Mouse (Mus musculus) splenic B cell, adult 2 months (primary cell): ENCODE data around the gene Gabrr2.

Experiments used
- DNase-seq: peaks from one replicate; pipeline ENCODE4 v3.0.0-alpha.2; 2011; ENCODE audit warnings: low read depth, low spot score
- H3K27me3 ChIP-seq: 2 replicates; pipeline ENCODE4 v1.6.1; 2012; ENCODE audit warnings: mild to moderate bottlenecking, low read length, moderate library complexity, mixed read lengths; ENCODE audit not compliant: control insufficient read depth, poor library complexity, insufficient read depth, severe bottlenecking
- H3K36me3 ChIP-seq: 2 replicates; pipeline ENCODE4 v1.6.1; 2012; ENCODE audit warnings: mild to moderate bottlenecking, low read length, moderate library complexity, mixed read lengths; ENCODE audit not compliant: control insufficient read depth, poor library complexity, insufficient read depth, severe bottlenecking

The Gabrr2 gene

DNA sequence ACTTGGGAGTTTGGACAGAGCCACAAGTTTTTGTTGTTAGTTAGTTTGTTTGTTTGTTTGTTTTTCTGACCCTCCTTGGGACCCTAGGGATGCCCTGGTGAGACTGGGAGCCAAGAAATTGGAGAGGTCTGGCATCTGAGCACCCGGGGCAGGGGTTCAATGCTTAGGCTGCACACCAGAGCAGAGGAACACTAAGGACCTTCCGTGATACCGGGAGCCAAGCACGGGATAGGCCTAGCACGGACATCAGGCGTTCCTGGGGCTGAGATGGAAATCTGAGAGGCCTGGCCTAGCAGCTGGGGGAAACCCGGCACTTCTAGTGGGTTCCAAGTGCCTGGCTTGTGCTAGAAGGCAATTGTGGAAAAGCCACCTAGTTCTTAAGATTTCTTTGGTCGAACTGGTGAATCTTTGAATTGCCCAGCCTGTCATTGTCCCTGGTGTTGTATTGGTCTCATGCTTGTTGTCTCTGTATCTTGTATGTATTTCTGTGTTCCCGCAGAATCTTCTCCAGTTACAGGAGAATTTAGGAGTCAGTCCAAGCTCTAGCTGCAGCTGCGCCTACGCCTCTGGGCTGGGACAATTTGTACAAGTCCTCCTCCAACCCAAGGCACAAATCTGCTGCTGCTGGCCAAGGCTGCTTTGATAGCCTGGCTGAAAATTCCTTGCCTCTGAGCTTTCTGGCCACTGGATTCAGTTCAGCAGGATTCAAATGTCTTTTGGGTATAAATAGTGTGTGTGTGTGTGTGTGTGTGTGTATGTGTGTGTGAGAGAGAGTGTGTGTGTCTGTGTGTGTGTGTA lies 4.7 kb upstream of the Gabrr2 start:
- H3K27me3 ChIP-seq, result no peaks in the 10 kb centered on the region
- H3K36me3 ChIP-seq, result no peaks in the 10 kb centered on the region
- DNase-seq, result no peak

GRCm38 (mm10) chr4:33061158-33061557 lies 1.6 kb upstream of the Gabrr2 start:
- Histone ChIP-seq H3K27me3 (no peaks in the 10 kb centered on the region), H3K36me3 (no peaks in the 10 kb centered on the region)
- DNase-seq, result no peak

- Histone ChIP-seq H3K27me3 (no peaks in the 10 kb centered on the region), H3K36me3 (no peaks in the 10 kb centered on the region)
- DNase-seq, result no peak
Measured at GRCm38 (mm10) chr4:33064986-33065385, 2.2 kb downstream of the Gabrr2 start.

GRCm38 (mm10) chr4:33066223-33066960 lies 3.6 kb downstream of the Gabrr2 start:
- no peak for DNase-seq
- H3K36me3 ChIP-seq, result no peaks in the 10 kb centered on the region
- no peaks in the 10 kb centered on the region for H3K27me3 ChIP-seq

- no peak for DNase-seq
- no peaks in the 10 kb centered on the region for H3K36me3 ChIP-seq
- no peaks in the 10 kb centered on the region for H3K27me3 ChIP-seq
Measured at GRCm38 (mm10) chr4:33067331-33067730, 4.5 kb downstream of the Gabrr2 start.

DNA sequence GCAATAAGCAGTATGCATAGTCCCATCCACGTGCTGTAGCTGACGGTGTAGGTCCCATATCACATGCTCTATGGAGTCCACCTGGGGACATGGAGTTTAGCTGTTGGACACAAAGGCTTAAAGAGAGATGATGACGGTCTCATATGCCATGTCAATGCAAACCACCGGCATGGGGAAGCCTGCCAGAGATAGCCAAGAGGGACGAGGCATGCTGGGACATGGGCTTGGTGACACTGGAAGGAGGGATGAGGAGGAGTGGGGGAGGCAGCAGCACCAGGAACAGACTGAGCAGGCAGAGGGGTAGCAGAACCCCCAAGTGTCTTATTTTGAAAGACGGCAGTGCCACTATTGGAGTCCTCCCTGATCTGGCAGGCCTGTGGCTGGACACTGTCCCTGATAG lies 5.0 kb downstream of the Gabrr2 start:
- no peak for DNase-seq
- H3K36me3 ChIP-seq, result no peaks in the 10 kb centered on the region
- no peaks in the 10 kb centered on the region for H3K27me3 ChIP-seq

DNA sequence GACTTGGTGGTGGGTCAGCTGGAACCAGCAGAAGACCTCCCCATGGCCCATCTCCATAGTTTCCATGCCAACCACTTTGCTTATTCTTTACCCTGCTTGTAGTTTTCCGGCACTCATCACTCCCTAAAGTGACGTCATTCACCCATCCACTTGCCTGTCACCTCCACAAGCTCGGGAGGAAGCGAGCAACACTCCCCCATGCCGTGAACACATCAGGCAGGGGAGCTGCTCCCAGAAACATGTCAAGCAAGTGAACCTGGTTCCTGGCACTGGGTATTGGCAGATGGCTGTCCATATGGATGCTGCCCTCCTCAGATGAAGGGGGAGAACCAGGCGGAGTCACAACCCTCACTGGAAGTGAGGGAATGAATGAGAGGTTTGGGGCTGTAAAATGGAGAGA lies 6.1 kb downstream of the Gabrr2 start:
- DNase-seq, result no peak
- no peaks in the 10 kb centered on the region for H3K36me3 ChIP-seq
- no peaks in the 10 kb centered on the region for H3K27me3 ChIP-seq

- DNase-seq, result no peak
- H3K27me3 ChIP-seq, result no peaks in the 10 kb centered on the region
- H3K36me3 ChIP-seq, result no peaks in the 10 kb centered on the region
Measured at GRCm38 (mm10) chr4:33070326-33070725, 7.5 kb downstream of the Gabrr2 start.

DNA sequence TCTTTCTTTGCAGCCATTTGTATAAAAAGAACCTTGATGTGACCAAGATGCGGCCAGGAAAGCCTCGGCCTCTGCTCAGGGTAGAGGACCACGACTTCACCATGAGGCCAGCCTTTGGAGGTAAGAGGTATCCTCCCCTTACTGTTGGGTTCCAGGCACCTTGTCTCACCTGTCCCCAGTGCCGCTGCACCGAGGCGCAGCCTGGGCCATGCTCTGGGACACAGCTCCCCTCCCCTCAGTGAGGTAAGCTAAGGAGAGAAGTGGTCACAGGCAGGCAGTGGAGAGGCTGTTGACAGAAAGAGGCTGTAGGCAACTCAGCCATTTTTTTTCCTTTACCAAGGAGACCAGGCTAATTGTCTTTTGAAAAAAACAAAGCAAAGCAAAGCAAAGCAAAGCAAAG lies 8.5 kb downstream of the Gabrr2 start:
- H3K27me3 ChIP-seq, result no peaks in the 10 kb centered on the region
- H3K36me3 ChIP-seq, result no peaks in the 10 kb centered on the region

DNA sequence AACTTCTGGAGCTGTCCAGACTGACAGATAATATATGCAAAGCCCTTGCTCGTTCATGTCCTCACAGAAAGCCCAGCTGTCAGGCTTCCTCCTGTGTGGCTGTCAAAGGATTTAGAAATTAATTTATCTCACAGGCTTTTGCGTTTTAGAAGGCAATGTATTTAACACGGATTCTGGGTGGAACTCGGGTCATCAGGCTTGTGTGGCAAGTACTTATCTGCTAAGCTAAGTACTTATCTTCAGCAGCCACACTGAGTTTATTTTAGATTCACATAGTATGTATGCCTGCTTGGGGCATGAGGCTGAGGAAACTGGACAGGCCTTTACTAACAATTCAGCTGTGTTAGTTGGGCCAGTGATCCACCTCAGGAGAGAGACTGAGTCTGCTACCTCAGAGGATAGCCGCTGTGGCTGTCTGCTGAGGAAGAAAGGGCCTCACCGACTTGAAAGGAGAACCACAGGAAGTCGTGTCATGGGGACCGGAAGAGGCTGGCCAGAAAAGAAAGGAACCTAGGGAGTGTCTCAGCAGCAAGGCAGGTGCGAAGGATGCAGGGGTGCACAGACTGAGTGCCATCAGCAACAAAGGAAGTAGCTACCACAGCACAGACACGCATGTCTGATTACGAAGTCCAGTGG lies 9.8 kb downstream of the Gabrr2 start:
- Histone ChIP-seq H3K36me3 (no peaks in the 10 kb centered on the region), H3K27me3 (no peaks in the 10 kb centered on the region)
- peak; percentile 81 for DNase-seq

More for the DNA sequence above, 8.5 kb downstream of the Gabrr2 start:
- DNase-seq, result no peak

DNA sequence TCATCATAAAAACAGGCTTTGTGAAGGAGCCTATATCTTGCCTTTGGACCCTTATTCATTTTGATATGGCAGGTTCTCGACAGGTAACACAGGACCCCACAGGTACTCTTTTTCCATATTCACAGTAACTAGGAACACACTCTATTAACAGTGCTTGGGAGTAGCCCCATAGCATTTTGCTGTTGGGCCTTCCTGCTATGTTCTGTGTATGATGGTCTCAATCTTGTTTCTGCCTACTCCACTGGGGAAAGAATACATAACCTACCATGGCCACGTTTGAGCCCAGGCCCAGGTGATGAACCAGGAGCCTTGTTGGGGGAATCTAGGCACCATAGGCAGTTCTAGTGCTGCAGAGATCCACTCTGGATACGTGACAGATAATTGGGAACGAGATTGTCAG lies 11.6 kb downstream of the Gabrr2 start:
- DNase-seq, result no peak
- no peaks in the 10 kb centered on the region for H3K36me3 ChIP-seq
- no peaks in the 10 kb centered on the region for H3K27me3 ChIP-seq

GRCm38 (mm10) chr4:33074851-33075250 lies 12.1 kb downstream of the Gabrr2 start:
- Histone ChIP-seq H3K36me3 (no peaks in the 10 kb centered on the region), H3K27me3 (no peaks in the 10 kb centered on the region)
- DNase-seq, result no peak

DNA sequence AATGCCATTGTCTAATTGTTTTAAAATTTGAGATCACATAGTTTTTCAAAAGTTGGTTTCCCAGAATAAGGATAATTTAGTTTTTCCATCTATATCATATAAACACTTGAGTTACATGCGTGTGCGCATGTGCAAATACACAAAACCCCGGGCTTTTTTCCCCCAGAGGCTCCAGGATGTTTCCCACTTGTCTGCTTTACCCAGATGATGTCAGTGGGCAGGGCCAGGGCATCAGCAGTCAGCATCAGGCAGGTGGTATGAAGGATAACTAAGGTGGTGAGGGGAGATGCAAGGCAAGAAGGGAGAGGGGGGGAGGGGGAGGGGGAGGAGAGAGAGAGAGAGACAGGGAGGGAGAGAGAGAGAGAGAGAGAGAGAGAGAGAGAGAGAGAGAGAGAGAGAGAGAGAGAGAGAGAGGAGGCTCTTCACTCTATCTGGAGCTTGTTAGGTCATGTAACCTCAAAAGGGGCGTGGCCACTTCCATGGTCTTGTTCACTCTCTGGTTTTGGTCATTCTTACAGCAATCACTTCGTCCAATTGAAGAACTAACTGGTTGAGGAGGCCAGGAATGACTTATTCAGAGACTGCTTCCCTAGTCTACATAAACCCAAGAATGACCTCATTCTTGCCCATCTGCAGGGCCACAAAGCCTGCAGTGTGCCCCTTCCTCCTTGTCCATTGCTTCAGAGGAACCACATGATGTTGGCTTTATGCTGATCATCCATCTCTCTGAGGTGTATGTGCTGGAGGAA lies 13.2 kb downstream of the Gabrr2 start:
- H3K27me3 ChIP-seq, result no peaks in the 10 kb centered on the region
- no peaks in the 10 kb centered on the region for H3K36me3 ChIP-seq
- DNase-seq, result no peak

GRCm38 (mm10) chr4:33077161-33077560 lies 14.4 kb downstream of the Gabrr2 start:
- no peaks in the 10 kb centered on the region for H3K36me3 ChIP-seq
- DNase-seq, result no peak
- H3K27me3 ChIP-seq, result no peaks in the 10 kb centered on the region
